Mouse (Mus musculus): ENCODE measurements around the gene Dhx57. TPM values are rescaled to one million over a fixed set of nuclear protein-coding genes. Genes with fewer than 3 reads are reported as not detected.
"Not testable (repeated sequence)": the region's sequence is repeated elsewhere in the genome, so short reads cannot be mapped to it uniquely, and the experiment has no call there.

The Dhx57 gene
- polyA plus RNA-seq, 1 experiment from 2014 or later: 15.6 TPM

- Histone ChIP-seq H3K4me3 (replicated peaks; ENCODE audit: low read length) (no peak overlapping the region), H3K27ac (ENCODE audit: low read length) (no peak overlapping the region), H3K4me1 (ENCODE audit: control insufficient read depth, insufficient read depth, low read length) (no peaks in the 10 kb centered on the region), H3K36me3 (ENCODE audit: control insufficient read depth, insufficient read depth, low read length) (peaks cover 18% of the 10 kb centered on the region; the same call in 1 of the 2 replicates), H3K9ac (ENCODE audit: low read length) (no peak overlapping the region), H3K9me3 (replicated peaks; ENCODE audit: control insufficient read depth, low read length) (no peaks in the 10 kb centered on the region), H3K4me2 (ENCODE audit: low read depth, low read length) (no peak overlapping the region), H3K27me3 (ENCODE audit: control insufficient read depth, insufficient read depth, low read length) (no peaks in the 10 kb centered on the region)
- 85% methylated on average over 4 of the region's 4 CpGs for WGBS
- ATAC-seq (ENCODE audit: insufficient read depth, low FRiP score): no peak
Observed at GRCm38 (mm10) chr17:80278255-80278654, 12.0 kb downstream of the Dhx57 start.

GRCm38 (mm10) chr17:80270622-80271021 is 19.7 kb downstream of the Dhx57 start:
- not testable (repeated sequence) for H3K4me1 ChIP-seq (ENCODE audit: control insufficient read depth, insufficient read depth, low read length); H3K4me2 ChIP-seq (ENCODE audit: low read depth, low read length); H3K27me3 ChIP-seq (ENCODE audit: control insufficient read depth, insufficient read depth, low read length); H3K9ac ChIP-seq (ENCODE audit: low read length); ATAC-seq (ENCODE audit: insufficient read depth, low FRiP score); H3K27ac ChIP-seq (ENCODE audit: low read length); H3K9me3 ChIP-seq (replicated peaks; ENCODE audit: control insufficient read depth, low read length); H3K4me3 ChIP-seq (replicated peaks; ENCODE audit: low read length)
- WGBS: 92% methylated on average over 7 of the region's 7 CpGs
- H3K36me3 ChIP-seq (ENCODE audit: control insufficient read depth, insufficient read depth, low read length): peaks cover 28% of the 10 kb centered on the region

GRCm38 (mm10) chr17:80268151-80268550 is 22.1 kb downstream of the Dhx57 start:
- no peak overlapping the region for H3K9ac ChIP-seq (ENCODE audit: low read length)
- H3K27ac ChIP-seq (ENCODE audit: low read length): no peak overlapping the region
- no peak overlapping the region for H3K4me3 ChIP-seq (replicated peaks; ENCODE audit: low read length)
- no peaks in the 10 kb centered on the region for H3K27me3 ChIP-seq (ENCODE audit: control insufficient read depth, insufficient read depth, low read length)
- H3K36me3 ChIP-seq (ENCODE audit: control insufficient read depth, insufficient read depth, low read length): peaks cover 27% of the 10 kb centered on the region
- H3K4me1 ChIP-seq (ENCODE audit: control insufficient read depth, insufficient read depth, low read length): no peaks in the 10 kb centered on the region
- no peaks in the 10 kb centered on the region for H3K9me3 ChIP-seq (replicated peaks; ENCODE audit: control insufficient read depth, low read length)
- H3K4me2 ChIP-seq (ENCODE audit: low read depth, low read length): no peak overlapping the region
- ATAC-seq (ENCODE audit: insufficient read depth, low FRiP score): no peak
- WGBS: 96% methylated on average over 3 of the region's 3 CpGs

DNA sequence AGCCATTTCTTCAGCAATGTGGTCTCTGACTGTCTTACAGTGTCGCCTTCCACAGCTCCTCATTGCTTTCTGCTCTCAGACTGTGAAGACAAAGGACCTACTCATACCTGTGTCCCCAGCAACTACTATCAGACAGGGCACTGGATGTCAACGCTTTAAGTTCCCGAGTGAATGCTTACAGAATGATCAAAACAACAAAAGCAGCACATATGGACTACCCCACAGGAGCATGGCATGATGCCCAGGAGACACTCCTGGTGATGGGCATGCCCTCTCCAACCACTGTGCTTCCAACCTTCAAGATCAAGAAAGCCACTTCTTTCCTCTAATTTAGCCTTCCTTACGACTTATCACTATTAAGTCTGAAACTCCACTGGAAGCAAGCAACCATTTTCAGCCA is 23.2 kb downstream of the Dhx57 start:
- Histone ChIP-seq H3K9me3 (replicated peaks; ENCODE audit: control insufficient read depth, low read length) (no peaks in the 10 kb centered on the region), H3K4me3 (replicated peaks; ENCODE audit: low read length) (no peak overlapping the region), H3K27me3 (ENCODE audit: control insufficient read depth, insufficient read depth, low read length) (no peaks in the 10 kb centered on the region), H3K36me3 (ENCODE audit: control insufficient read depth, insufficient read depth, low read length) (peaks cover 25% of the 10 kb centered on the region; the same call in 1 of the 2 replicates), H3K4me2 (ENCODE audit: low read depth, low read length) (no peak overlapping the region), H3K27ac (ENCODE audit: low read length) (no peak overlapping the region), H3K4me1 (ENCODE audit: control insufficient read depth, insufficient read depth, low read length) (no peaks in the 10 kb centered on the region), H3K9ac (ENCODE audit: low read length) (no peak overlapping the region)
- 90% methylated on average over 4 of the region's 4 CpGs for WGBS
- ATAC-seq (ENCODE audit: insufficient read depth, low FRiP score): no peak

- WGBS: 20% methylated on average over 13 of the region's 13 CpGs
- no peaks in the 10 kb centered on the region for H3K27me3 ChIP-seq (ENCODE audit: control insufficient read depth, insufficient read depth, low read length)
- no peak overlapping the region for H3K4me3 ChIP-seq (replicated peaks; ENCODE audit: low read length)
- peak; percentile 87 for ATAC-seq (ENCODE audit: insufficient read depth, low FRiP score)
- H3K9me3 ChIP-seq (replicated peaks; ENCODE audit: control insufficient read depth, low read length): 0 out of 2 replicates have a peak, but pooled peaks cover 4% of the 10 kb centered on the region
- H3K36me3 ChIP-seq (ENCODE audit: control insufficient read depth, insufficient read depth, low read length): peaks cover 39% of the 10 kb centered on the region
- H3K4me2 ChIP-seq (ENCODE audit: low read depth, low read length): no peak overlapping the region
- peak overlapping the region; percentile 56 for H3K27ac ChIP-seq (ENCODE audit: low read length)
- peaks cover 4% of the 10 kb centered on the region; the same call in 1 of the 2 replicates for H3K4me1 ChIP-seq (ENCODE audit: control insufficient read depth, insufficient read depth, low read length)
- peak overlapping the region; percentile 25; the same call in 1 of the 2 replicates for H3K9ac ChIP-seq (ENCODE audit: low read length)
Observed at GRCm38 (mm10) chr17:80255208-80255607, 35.1 kb downstream of the Dhx57 start.

GRCm38 (mm10) chr17:80254421-80254820 is 35.9 kb downstream of the Dhx57 start:
- Histone ChIP-seq H3K4me1 (ENCODE audit: control insufficient read depth, insufficient read depth, low read length) (peaks cover 4% of the 10 kb centered on the region; the same call in 1 of the 2 replicates), H3K9ac (ENCODE audit: low read length) (no peak overlapping the region), H3K27ac (ENCODE audit: low read length) (peak overlapping the region; percentile 56), H3K36me3 (ENCODE audit: control insufficient read depth, insufficient read depth, low read length) (peaks cover 42% of the 10 kb centered on the region), H3K4me3 (replicated peaks; ENCODE audit: low read length) (no peak overlapping the region), H3K9me3 (replicated peaks; ENCODE audit: control insufficient read depth, low read length) (0 out of 2 replicates have a peak, but pooled peaks cover 4% of the 10 kb centered on the region), H3K27me3 (ENCODE audit: control insufficient read depth, insufficient read depth, low read length) (no peaks in the 10 kb centered on the region), H3K4me2 (ENCODE audit: low read depth, low read length) (no peak overlapping the region)
- 94% methylated on average over 5 of the region's 5 CpGs for WGBS
- ATAC-seq (ENCODE audit: insufficient read depth, low FRiP score): no peak

GRCm38 (mm10) chr17:80252757-80253525 is 37.3 kb downstream of the Dhx57 start:
- peak overlapping the region; percentile 60 for H3K27ac ChIP-seq (ENCODE audit: low read length)
- no peaks in the 10 kb centered on the region for H3K27me3 ChIP-seq (ENCODE audit: control insufficient read depth, insufficient read depth, low read length)
- 0 out of 2 replicates have a peak, but pooled peaks cover 4% of the 10 kb centered on the region for H3K9me3 ChIP-seq (replicated peaks; ENCODE audit: control insufficient read depth, low read length)
- no peak overlapping the region for H3K4me3 ChIP-seq (replicated peaks; ENCODE audit: low read length)
- H3K9ac ChIP-seq (ENCODE audit: low read length): no peak overlapping the region
- ATAC-seq (ENCODE audit: insufficient read depth, low FRiP score): no peak
- H3K36me3 ChIP-seq (ENCODE audit: control insufficient read depth, insufficient read depth, low read length): peaks cover 39% of the 10 kb centered on the region
- H3K4me2 ChIP-seq (ENCODE audit: low read depth, low read length): no peak overlapping the region
- WGBS: 81% methylated on average over 13 of the region's 13 CpGs
- H3K4me1 ChIP-seq (ENCODE audit: control insufficient read depth, insufficient read depth, low read length): peaks cover 4% of the 10 kb centered on the region; the same call in 1 of the 2 replicates

DNA sequence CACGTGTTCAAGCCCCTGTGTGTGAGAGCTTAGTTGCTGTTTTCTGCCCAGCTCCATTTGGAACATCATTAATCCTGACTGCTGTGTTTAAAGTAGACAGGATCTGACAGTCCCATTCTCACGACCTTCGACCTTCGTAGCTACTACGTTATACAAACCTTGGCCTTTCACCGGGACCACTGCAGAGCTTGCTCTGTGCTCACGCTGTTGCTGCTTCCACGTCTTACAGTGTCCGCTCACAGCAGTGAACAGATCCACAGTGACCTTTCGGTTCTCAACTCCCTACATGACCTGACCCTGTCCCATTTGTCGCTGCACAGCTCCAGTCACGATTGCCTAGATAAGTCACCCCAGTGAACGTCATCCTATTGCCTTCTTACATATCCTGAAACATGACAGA is 47.2 kb downstream of the Dhx57 start:
- WGBS: 37% methylated on average over 13 of the region's 13 CpGs
- no peak for ATAC-seq (ENCODE audit: insufficient read depth, low FRiP score)
- H3K36me3 ChIP-seq (ENCODE audit: control insufficient read depth, insufficient read depth, low read length): peaks cover 11% of the 10 kb centered on the region

GRCm38 (mm10) chr17:80241594-80241993 is 48.7 kb downstream of the Dhx57 start:
- Histone ChIP-seq H3K4me3 (replicated peaks; ENCODE audit: low read length) (no peak overlapping the region), H3K9me3 (replicated peaks; ENCODE audit: control insufficient read depth, low read length) (no peaks in the 10 kb centered on the region), H3K27me3 (ENCODE audit: control insufficient read depth, insufficient read depth, low read length) (no peaks in the 10 kb centered on the region), H3K9ac (ENCODE audit: low read length) (no peak overlapping the region), H3K4me2 (ENCODE audit: low read depth, low read length) (no peak overlapping the region), H3K36me3 (ENCODE audit: control insufficient read depth, insufficient read depth, low read length) (peaks cover 11% of the 10 kb centered on the region), H3K4me1 (ENCODE audit: control insufficient read depth, insufficient read depth, low read length) (no peaks in the 10 kb centered on the region), H3K27ac (ENCODE audit: low read length) (no peak overlapping the region)
- no peak for ATAC-seq (ENCODE audit: insufficient read depth, low FRiP score)
- 87% methylated on average over 9 of the region's 9 CpGs for WGBS

More for the DNA sequence above, 47.2 kb downstream of the Dhx57 start:
- Histone ChIP-seq H3K9me3 (replicated peaks; ENCODE audit: control insufficient read depth, low read length) (no peaks in the 10 kb centered on the region), H3K4me3 (replicated peaks; ENCODE audit: low read length) (no peak overlapping the region), H3K27me3 (ENCODE audit: control insufficient read depth, insufficient read depth, low read length) (no peaks in the 10 kb centered on the region), H3K27ac (ENCODE audit: low read length) (no peak overlapping the region), H3K9ac (ENCODE audit: low read length) (no peak overlapping the region), H3K4me2 (ENCODE audit: low read depth, low read length) (no peak overlapping the region), H3K4me1 (ENCODE audit: control insufficient read depth, insufficient read depth, low read length) (no peaks in the 10 kb centered on the region)
